Mouse (Mus musculus): ENCODE results near the gene Tst. TPM values are rescaled to one million over a fixed set of nuclear protein-coding genes. Genes with fewer than 3 reads are reported as not detected.

Tst gene
- polyA plus RNA-seq, 1 experiment from 2014 or later: 12.0 TPM

DNA sequence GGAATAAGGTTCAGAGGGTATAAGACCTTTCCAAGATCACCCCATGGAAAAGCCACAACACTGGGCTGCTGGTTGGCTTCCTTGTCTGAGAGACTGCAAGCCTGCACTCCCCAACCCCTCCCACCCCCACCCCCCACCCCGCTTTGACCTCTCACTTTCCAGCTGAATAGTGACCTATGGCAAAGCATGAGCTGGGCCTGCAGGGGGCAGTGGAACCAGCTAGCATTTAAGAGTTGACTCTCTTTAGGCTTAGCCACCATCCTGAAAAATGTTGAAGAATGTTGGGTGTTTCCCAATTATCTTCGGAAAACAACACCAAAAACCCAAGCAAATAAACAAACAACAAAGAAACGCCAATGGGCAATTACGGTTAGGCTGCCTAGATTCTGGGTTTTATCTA lies 19.5 kb upstream of the Tst start:
- H3K9me3 ChIP-seq (replicated peaks): no peaks in the 10 kb centered on the region
- no peak overlapping the region for H3K4me3 ChIP-seq
- no peak overlapping the region for H3K27ac ChIP-seq
- H3K4me1 ChIP-seq: peaks cover 22% of the 10 kb centered on the region
- H3K4me2 ChIP-seq: no peak overlapping the region
- 0 out of 2 replicates have a peak, but pooled peaks cover under 1% of the 10 kb centered on the region for H3K36me3 ChIP-seq (ENCODE audit: poor library complexity, severe bottlenecking)
- WGBS: 71% methylated on average over 4 of the region's 4 CpGs
- no peak overlapping the region for H3K9ac ChIP-seq
- ATAC-seq: no peak
- H3K27me3 ChIP-seq: peaks cover 16% of the 10 kb centered on the region

DNA sequence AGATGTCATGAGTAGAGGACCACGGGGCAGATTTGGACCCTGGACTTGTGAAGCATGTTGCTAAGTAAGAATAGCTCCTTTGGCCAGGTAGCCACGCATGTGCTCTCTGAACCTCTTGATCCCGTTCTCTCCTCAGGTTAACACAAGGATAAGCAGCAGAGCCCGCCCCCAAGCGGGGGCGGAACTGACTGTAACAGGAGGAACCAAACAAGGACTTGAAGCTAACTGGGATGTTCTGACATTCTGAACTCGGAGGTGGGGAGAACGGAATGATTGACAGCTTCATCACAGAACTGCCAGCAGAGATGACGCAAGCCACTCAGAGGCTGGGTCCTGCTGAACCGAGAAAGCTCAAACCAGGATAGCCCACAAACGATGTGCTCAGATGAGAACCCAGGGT lies 18.8 kb upstream of the Tst start:
- no peak for ATAC-seq
- Histone ChIP-seq H3K4me1 (peaks cover 15% of the 10 kb centered on the region), H3K36me3 (ENCODE audit: poor library complexity, severe bottlenecking) (no peaks in the 10 kb centered on the region), H3K9me3 (replicated peaks) (no peaks in the 10 kb centered on the region), H3K27ac (no peak overlapping the region), H3K27me3 (peaks cover 16% of the 10 kb centered on the region), H3K4me2 (no peak overlapping the region), H3K4me3 (no peak overlapping the region), H3K9ac (no peak overlapping the region)
- 26% methylated on average over 11 of the region's 11 CpGs for WGBS

DNA sequence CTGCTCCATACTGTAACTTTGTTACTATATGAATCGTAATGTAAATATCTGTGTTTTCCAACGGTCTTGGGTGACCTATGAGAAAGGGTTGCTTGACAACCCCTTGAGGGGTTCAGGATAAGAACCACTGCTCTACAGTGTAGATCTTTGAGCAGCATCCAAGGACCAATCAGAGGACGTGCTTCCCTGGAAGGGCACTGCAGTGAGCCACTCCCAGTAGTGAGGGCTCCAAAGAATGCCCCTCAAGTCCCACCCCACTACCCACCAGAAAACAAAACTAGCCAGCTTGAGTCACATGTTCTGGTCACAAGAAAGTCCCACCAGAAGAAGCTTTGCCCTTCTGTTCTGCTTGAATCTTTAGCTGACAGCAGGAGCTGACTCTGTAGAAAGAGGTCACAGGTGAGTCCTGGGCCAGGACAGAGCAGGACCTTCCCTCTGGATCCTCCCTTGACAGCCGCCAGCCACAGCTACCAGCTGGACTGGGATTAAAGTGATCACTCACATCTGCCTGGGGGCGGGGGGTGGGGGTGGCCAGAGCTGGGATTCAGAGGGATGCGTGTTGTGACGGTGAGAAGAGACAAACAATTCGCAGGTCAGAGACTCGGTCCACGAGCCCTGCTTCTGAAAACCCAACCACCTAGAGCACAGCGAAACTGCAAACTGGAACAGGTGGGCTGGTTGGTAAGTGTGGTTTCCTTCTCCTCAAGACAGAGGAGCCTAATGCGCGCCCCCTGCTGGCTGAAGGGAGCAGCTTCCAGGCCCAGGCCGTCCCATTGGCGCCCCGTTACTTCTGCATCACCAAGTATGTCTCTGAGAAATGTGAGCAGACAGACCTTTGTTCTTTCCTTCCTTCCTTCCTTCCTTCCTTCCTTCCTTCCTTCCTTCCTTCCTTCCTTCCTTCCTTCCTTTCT lies 16.6 kb upstream of the Tst start:
- Histone ChIP-seq H3K27me3 (peaks cover 16% of the 10 kb centered on the region), H3K4me3 (no peak overlapping the region), H3K36me3 (ENCODE audit: poor library complexity, severe bottlenecking) (no peaks in the 10 kb centered on the region), H3K4me2 (peak overlapping the region; percentile 30; the same call in 1 of the 2 replicates), H3K4me1 (peaks cover 4% of the 10 kb centered on the region), H3K9ac (no peak overlapping the region), H3K27ac (no peak overlapping the region), H3K9me3 (replicated peaks) (no peaks in the 10 kb centered on the region)
- WGBS: 18% methylated on average over 16 of the region's 16 CpGs
- peak; percentile 83 for ATAC-seq

DNA sequence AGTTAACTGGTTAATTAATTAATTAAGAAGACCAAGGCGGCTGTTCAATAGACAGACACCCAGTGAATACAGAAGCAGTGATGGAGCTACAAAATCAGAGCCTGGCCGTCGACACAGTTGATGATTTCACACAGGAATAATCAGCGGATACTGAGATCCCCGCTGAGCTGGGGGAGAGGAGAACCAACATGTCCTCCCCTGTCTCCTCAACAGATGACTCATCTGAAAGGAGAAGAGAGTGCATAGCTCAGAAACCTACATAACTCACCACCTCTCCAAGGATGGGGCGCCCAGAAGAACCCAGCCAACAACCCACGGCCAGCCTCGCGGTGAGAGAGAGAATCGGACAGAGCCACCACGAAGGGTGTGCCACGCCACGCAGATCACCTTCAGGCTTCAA lies 14.7 kb upstream of the Tst start:
- Histone ChIP-seq H3K9ac (no peak overlapping the region), H3K27ac (no peak overlapping the region), H3K36me3 (ENCODE audit: poor library complexity, severe bottlenecking) (no peaks in the 10 kb centered on the region), H3K4me1 (peaks cover 4% of the 10 kb centered on the region), H3K4me2 (no peak overlapping the region), H3K4me3 (no peak overlapping the region), H3K9me3 (replicated peaks) (no peaks in the 10 kb centered on the region), H3K27me3 (peaks cover 16% of the 10 kb centered on the region)
- 80% methylated on average over 13 of the region's 13 CpGs for WGBS
- ATAC-seq: no peak

DNA sequence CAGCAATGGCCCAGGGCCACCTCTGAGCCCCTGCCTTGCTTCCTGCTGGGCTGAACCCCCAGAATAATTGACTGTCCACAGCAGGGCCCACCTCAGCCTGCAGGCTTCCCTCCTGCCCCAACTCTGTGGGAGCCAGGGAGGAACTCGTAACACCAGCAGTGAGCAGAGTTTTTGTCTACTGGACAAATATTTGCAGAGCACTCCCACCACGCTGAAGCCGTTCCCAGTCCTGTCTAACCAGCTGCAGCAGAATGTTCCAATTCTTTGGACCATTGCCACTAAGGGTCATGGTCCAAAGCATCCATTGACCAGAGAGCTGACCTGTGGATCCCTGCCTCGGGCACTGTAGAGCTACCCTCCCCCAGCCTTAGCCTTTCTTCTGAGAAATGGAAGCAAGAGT lies 11.2 kb upstream of the Tst start:
- no peak overlapping the region for H3K9ac ChIP-seq

DNA sequence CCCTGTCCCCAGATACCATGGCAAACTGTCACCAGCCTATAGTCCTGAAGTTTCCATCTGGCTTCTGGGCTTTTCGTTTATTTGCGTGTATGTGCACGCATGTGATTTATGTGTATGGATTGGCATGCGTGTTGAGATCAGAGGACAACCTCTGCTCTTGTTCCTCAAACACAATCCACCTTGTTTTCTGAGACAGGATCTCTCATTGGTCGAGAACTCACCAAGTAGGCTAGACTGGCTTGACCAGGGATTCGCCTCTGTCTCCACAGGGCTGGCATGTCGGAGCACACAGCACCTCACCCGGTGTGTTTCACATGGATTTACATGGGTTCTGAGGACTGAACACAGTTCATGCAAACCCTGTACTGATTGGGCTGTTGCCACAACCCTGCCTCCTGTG lies 8.4 kb upstream of the Tst start:
- peaks cover 13% of the 10 kb centered on the region; the same call in 1 of the 2 replicates for H3K36me3 ChIP-seq (ENCODE audit: poor library complexity, severe bottlenecking)
- no peak overlapping the region for H3K4me2 ChIP-seq
- no peaks in the 10 kb centered on the region for H3K9me3 ChIP-seq (replicated peaks)
- no peak overlapping the region for H3K27ac ChIP-seq
- H3K27me3 ChIP-seq: peaks cover 27% of the 10 kb centered on the region
- 91% methylated on average over 8 of the region's 8 CpGs for WGBS
- no peak overlapping the region for H3K4me3 ChIP-seq
- no peak overlapping the region for H3K9ac ChIP-seq
- peaks cover 16% of the 10 kb centered on the region for H3K4me1 ChIP-seq
- ATAC-seq: no peak

More for the DNA sequence above, 11.2 kb upstream of the Tst start:
- Histone ChIP-seq H3K9me3 (replicated peaks) (no peaks in the 10 kb centered on the region), H3K4me3 (no peak overlapping the region), H3K27me3 (peaks cover 2% of the 10 kb centered on the region; the same call in 1 of the 2 replicates), H3K36me3 (ENCODE audit: poor library complexity, severe bottlenecking) (peaks cover 11% of the 10 kb centered on the region; the same call in 1 of the 2 replicates), H3K4me1 (no peaks in the 10 kb centered on the region), H3K4me2 (no peak overlapping the region), H3K27ac (no peak overlapping the region)
- WGBS: 16% methylated on average over 4 of the region's 4 CpGs
- no peak for ATAC-seq

DNA sequence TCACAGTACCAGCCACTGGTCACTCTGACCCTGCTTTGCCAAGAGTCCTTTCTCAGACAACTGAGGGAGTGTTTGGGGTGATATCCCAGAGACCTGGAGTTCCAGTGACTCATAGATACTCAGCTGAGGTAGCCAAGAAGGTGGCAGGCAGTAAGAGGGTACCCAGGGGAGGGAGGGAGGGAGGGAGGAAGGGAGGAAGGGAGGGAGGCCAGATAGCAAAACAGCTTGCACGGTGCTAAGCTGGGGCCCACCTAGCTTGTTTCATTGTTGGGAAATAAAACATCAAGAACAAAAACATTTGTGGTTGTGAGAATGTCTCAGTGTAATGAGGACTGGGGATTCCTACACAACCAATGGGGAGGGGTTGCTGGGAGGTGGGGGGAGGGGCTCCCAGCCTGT lies 8.0 kb upstream of the Tst start:
- no peak overlapping the region for H3K4me2 ChIP-seq

DNA sequence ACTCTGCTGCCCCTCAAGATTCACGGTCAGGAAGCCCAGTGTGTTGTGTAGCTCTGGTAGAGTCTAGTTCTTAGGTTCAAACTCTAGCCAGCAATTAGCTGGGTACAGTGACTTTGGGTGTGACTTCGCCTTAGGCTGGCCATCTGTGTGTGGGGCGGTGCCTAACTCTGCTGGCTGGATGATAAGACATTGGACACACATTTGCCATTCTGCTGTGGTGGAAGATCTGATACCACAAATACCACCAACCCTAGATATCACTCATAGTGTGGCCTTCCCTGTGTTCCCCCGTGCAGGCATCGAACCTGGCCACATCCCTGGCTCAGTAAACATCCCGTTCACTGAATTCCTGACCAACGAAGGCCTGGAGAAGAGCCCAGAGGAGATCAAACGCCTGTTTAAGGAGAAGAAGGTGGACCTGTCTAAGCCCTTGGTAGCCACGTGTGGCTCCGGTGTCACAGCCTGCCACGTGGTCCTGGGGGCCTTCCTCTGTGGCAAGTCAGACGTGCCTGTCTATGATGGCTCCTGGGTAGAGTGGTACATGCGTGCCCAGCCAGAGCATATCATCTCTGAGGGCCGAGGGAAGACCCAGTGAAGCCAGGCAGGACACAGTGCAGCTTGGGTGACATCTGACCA lies 7.5 kb upstream of the Tst start:
- Histone ChIP-seq H3K36me3 (ENCODE audit: poor library complexity, severe bottlenecking) (peaks cover 13% of the 10 kb centered on the region; the same call in 1 of the 2 replicates), H3K4me3 (no peak overlapping the region), H3K9me3 (replicated peaks) (no peaks in the 10 kb centered on the region), H3K4me1 (peaks cover 16% of the 10 kb centered on the region), H3K4me2 (no peak overlapping the region), H3K27me3 (peaks cover 37% of the 10 kb centered on the region), H3K27ac (no peak overlapping the region), H3K9ac (no peak overlapping the region)
- ATAC-seq: no peak
- WGBS: 90% methylated on average over 14 of the region's 14 CpGs

More for the DNA sequence above, 8.0 kb upstream of the Tst start:
- no peaks in the 10 kb centered on the region for H3K9me3 ChIP-seq (replicated peaks)
- 29% methylated on average over 1 of the region's 1 CpGs for WGBS
- peaks cover 16% of the 10 kb centered on the region for H3K4me1 ChIP-seq
- peaks cover 13% of the 10 kb centered on the region; the same call in 1 of the 2 replicates for H3K36me3 ChIP-seq (ENCODE audit: poor library complexity, severe bottlenecking)
- H3K27ac ChIP-seq: no peak overlapping the region
- H3K4me3 ChIP-seq: no peak overlapping the region
- H3K9ac ChIP-seq: no peak overlapping the region
- H3K27me3 ChIP-seq: peaks cover 31% of the 10 kb centered on the region
- no peak for ATAC-seq

DNA sequence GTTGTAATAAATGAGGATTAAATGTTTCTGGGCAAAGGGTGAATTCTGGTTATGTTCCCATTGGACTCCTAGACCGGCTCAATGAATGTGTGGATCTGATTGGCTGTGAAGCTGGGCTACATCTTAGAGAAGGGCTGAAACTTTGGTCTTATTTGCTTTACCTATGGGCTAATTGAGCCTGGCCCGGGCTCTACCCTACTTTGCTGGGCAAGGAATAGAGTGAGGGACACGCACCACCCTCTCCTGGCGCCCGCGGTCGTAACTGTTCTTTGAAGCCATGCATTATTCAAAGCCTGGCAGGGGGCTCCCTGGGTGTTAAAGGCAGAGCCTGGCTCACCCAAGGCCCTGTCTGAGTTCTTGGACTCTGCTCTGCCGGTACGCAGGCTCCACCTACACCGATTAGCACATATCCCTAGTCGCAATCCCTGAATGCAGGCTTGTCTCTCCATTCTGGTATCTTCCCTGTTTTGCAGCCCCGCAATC lies 3.9 kb upstream of the Tst start:
- 11% methylated on average over 12 of the region's 12 CpGs for WGBS
- H3K9me3 ChIP-seq (replicated peaks): no peaks in the 10 kb centered on the region
- no peak for ATAC-seq
- H3K4me2 ChIP-seq: peak overlapping the region; percentile 53
- H3K27me3 ChIP-seq: peaks cover 40% of the 10 kb centered on the region
- H3K9ac ChIP-seq: peak overlapping the region; percentile 35; the same call in 1 of the 2 replicates
- H3K36me3 ChIP-seq (ENCODE audit: poor library complexity, severe bottlenecking): peaks cover 13% of the 10 kb centered on the region; the same call in 1 of the 2 replicates
- H3K27ac ChIP-seq: no peak overlapping the region
- peak overlapping the region; percentile 30 for H3K4me3 ChIP-seq
- peaks cover 39% of the 10 kb centered on the region for H3K4me1 ChIP-seq

DNA sequence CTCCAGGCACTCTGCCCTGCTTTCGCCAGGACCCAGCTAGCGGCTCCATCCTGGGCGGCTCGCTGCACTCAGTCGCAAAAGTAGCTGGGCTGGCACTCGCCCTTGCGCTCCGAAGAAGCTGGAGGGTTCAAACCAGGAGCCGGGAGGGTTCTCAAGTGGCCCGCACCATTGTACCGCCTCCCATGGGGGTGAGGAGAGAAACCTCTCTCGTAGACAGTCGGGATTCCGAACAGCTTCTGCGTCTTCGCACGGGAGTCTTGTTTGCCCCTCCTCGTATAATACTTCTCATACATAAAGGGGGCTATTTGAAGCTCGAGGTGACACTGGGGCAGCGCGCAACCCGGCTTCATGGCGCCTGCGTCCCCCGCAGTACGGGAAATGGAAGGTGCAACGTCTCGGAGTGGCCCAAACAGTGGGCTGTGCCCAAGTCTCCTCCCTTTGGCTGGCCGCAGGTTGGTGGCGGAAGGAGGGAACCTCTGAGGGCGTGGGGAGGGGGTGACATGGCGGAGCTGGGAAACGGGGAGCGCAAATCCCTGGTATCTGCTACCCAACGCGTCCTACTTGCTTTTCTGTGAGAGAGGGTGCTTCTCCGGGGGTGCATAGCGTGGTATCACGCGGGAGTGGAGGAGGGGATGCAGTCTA lies 707 bp upstream of the Tst start, which contains the start of gene Mpst:
Gene Mpst (plus strand): TSS at position 124 of the 642 bp plus-strand sequence.
- Histone ChIP-seq H3K4me1 (peaks cover 61% of the 10 kb centered on the region), H3K27me3 (peaks cover 36% of the 10 kb centered on the region), H3K9me3 (replicated peaks) (no peaks in the 10 kb centered on the region), H3K4me3 (peak within 1 kb of the TSS; percentile 64), H3K4me2 (peak within 1 kb of the TSS; percentile 85), H3K36me3 (ENCODE audit: poor library complexity, severe bottlenecking) (no peaks in the 10 kb centered on the region), H3K9ac (peak within 1 kb of the TSS; percentile 71), H3K27ac (peak within 1 kb of the TSS; percentile 97)
- WGBS: under 1% methylated on average over 38 of the region's 40 CpGs
- ATAC-seq: peak; percentile 88

DNA sequence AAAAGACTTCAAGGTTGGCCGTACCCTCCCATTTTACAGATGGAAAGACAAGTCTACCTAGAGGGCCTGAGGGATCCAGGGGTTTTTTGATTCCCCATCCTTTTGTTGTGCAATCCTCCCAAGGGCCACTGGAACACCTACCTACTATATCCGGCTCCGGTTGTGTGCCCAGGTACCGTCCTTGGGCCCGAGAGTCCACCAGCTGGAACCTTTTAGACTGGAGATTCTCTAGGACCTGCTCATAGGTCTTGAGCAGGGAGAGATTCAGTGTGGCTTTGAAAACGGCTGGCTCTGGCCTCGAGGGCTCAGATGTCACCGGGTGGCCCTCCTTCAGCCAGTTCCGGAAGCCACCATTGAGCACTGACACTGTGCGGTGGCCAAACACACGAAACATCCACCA lies 609 bp downstream of the Tst start:
- Histone ChIP-seq H3K27me3 (peaks cover 22% of the 10 kb centered on the region), H3K9me3 (replicated peaks) (no peaks in the 10 kb centered on the region), H3K4me3 (peak overlapping the region; percentile 64), H3K4me2 (peak overlapping the region; percentile 85), H3K36me3 (ENCODE audit: poor library complexity, severe bottlenecking) (no peaks in the 10 kb centered on the region), H3K9ac (peak overlapping the region; percentile 71), H3K4me1 (peaks cover 54% of the 10 kb centered on the region), H3K27ac (0 out of 2 replicates have a peak overlapping the region, but pooled peaks have one; percentile 97)
- ATAC-seq: no peak
- 51% methylated on average over 11 of the region's 11 CpGs for WGBS

Data from forebrain, embryonic 13.5 days (tissue).